Mouse (Mus musculus): ENCODE results near the gene Ablim2. TPM values are rescaled to one million over a fixed set of nuclear protein-coding genes. Genes with fewer than 3 reads are reported as not detected.

The Ablim2 gene
- polyA plus RNA-seq, 1 experiment from 2014 or later: 0.45 TPM

DNA sequence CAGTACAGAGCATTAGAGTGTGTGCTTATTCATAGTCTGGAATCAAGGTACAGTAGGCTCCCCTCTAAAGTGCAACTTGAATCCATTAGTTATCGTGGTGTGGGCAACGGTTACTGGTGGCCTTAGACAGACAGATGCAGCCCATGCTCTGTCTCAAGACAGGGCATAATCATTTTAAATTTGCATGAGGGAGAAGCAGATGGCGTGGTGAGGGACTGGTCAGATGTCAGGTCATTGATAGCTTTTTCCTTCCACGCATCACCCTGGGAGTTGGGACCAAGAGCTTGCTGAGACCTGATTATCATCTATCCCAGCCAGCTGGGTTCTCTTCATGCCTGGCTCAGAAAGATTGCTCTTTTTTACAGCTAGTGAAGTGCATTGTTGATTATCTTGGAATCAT is 162.4 kb downstream of the Ablim2 start:
- TF ChIP-seq EP300 (IDR thresholded peaks at IDR 0.05; ENCODE audit: low read depth): no peak
- TF ChIP-seq CTCF (IDR thresholded peaks at IDR 0.05; ENCODE audit: low read depth): no peak
- 63% methylated on average over 4 of the region's 4 CpGs for WGBS (ENCODE audit: insufficient replicate concordance)
- DNase-seq (no peak), ATAC-seq (no peak)
- H3K9me3 ChIP-seq (ENCODE audit: low read length): no peaks in the 10 kb centered on the region
- H3K4me1 ChIP-seq (ENCODE audit: insufficient read depth): no peaks in the 10 kb centered on the region
- no peaks in the 10 kb centered on the region for H3K27me3 ChIP-seq (ENCODE audit: insufficient read depth, low read length)
- H3K9ac ChIP-seq (replicated peaks): no peak overlapping the region
- H3K36me3 ChIP-seq (replicated peaks; ENCODE audit: insufficient read depth, low read length): no peaks in the 10 kb centered on the region
- H3K4me3 ChIP-seq (ENCODE audit: low read depth, low read length): no peak overlapping the region
- no peak overlapping the region for H3K4me2 ChIP-seq (ENCODE audit: low read depth, low read length)
- H3K27ac ChIP-seq (ENCODE audit: low read depth): no peak overlapping the region

DNA sequence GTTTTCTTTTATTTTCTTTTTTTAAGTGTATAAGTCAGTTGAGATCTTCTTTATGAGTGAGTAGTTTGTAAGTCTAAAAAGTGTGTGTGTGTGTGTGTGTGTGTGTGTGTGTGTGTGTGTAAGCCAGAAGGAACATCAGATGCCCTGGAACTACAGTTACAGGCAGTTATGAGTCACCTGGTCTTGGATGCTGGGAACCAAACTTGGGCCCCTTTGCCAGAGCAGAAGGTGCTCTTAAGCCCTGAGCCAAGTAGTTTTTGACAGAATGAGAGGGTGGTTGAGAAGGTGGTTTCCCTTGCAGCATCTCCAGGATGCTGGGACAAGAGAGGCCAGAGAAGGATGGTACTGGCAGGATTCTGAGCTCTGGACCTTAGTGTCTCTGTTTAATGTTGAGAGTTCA is 162.9 kb downstream of the Ablim2 start:
- Histone ChIP-seq H3K36me3 (replicated peaks; ENCODE audit: insufficient read depth, low read length) (no peaks in the 10 kb centered on the region), H3K27me3 (ENCODE audit: insufficient read depth, low read length) (no peaks in the 10 kb centered on the region), H3K4me1 (ENCODE audit: insufficient read depth) (no peaks in the 10 kb centered on the region), H3K9me3 (ENCODE audit: low read length) (no peaks in the 10 kb centered on the region), H3K4me3 (ENCODE audit: low read depth, low read length) (no peak overlapping the region), H3K27ac (ENCODE audit: low read depth) (no peak overlapping the region), H3K4me2 (ENCODE audit: low read depth, low read length) (no peak overlapping the region), H3K9ac (replicated peaks) (no peak overlapping the region)
- ATAC-seq (no peak), DNase-seq (no peak)
- TF ChIP-seq EP300 (IDR thresholded peaks at IDR 0.05; ENCODE audit: low read depth) (no peak), CTCF (IDR thresholded peaks at IDR 0.05; ENCODE audit: low read depth) (no peak)

GRCm38 (mm10) chr5:35921141-35921540 is 163.5 kb downstream of the Ablim2 start:
- TF ChIP-seq EP300 (IDR thresholded peaks at IDR 0.05; ENCODE audit: low read depth) (no peak), CTCF (IDR thresholded peaks at IDR 0.05; ENCODE audit: low read depth) (no peak)
- H3K4me2 ChIP-seq (ENCODE audit: low read depth, low read length): no peak overlapping the region

GRCm38 (mm10) chr5:35921595-35922254 is 164.0 kb downstream of the Ablim2 start:
- WGBS (ENCODE audit: insufficient replicate concordance): 63% methylated on average over 10 of the region's 10 CpGs
- 0 out of 2 replicates have a peak overlapping the region, but pooled peaks have one; percentile 16 for H3K27ac ChIP-seq (ENCODE audit: low read depth)
- no peaks in the 10 kb centered on the region for H3K9me3 ChIP-seq (ENCODE audit: low read length)
- no peaks in the 10 kb centered on the region for H3K27me3 ChIP-seq (ENCODE audit: insufficient read depth, low read length)
- H3K4me1 ChIP-seq (ENCODE audit: insufficient read depth): no peaks in the 10 kb centered on the region
- DNase-seq: no peak
- no peaks in the 10 kb centered on the region for H3K36me3 ChIP-seq (replicated peaks; ENCODE audit: insufficient read depth, low read length)
- ATAC-seq: no peak; the same call in 1 of the 2 replicates
- no peak for TF ChIP-seq EP300 (IDR thresholded peaks at IDR 0.05; ENCODE audit: low read depth)
- TF ChIP-seq CTCF (IDR thresholded peaks at IDR 0.05; ENCODE audit: low read depth): no peak
- H3K4me3 ChIP-seq (ENCODE audit: low read depth, low read length): no peak overlapping the region
- H3K9ac ChIP-seq (replicated peaks): no peak overlapping the region
- H3K4me2 ChIP-seq (ENCODE audit: low read depth, low read length): no peak overlapping the region

More at GRCm38 (mm10) chr5:35921141-35921540, 163.5 kb downstream of the Ablim2 start:
- WGBS (ENCODE audit: insufficient replicate concordance): 60% methylated on average over 6 of the region's 6 CpGs
- Histone ChIP-seq H3K4me1 (ENCODE audit: insufficient read depth) (no peaks in the 10 kb centered on the region), H3K36me3 (replicated peaks; ENCODE audit: insufficient read depth, low read length) (no peaks in the 10 kb centered on the region), H3K4me3 (ENCODE audit: low read depth, low read length) (no peak overlapping the region), H3K9me3 (ENCODE audit: low read length) (no peaks in the 10 kb centered on the region), H3K27ac (ENCODE audit: low read depth) (no peak overlapping the region), H3K27me3 (ENCODE audit: insufficient read depth, low read length) (no peaks in the 10 kb centered on the region), H3K9ac (replicated peaks) (no peak overlapping the region)
- no peak for DNase-seq
- ATAC-seq: no peak

DNA sequence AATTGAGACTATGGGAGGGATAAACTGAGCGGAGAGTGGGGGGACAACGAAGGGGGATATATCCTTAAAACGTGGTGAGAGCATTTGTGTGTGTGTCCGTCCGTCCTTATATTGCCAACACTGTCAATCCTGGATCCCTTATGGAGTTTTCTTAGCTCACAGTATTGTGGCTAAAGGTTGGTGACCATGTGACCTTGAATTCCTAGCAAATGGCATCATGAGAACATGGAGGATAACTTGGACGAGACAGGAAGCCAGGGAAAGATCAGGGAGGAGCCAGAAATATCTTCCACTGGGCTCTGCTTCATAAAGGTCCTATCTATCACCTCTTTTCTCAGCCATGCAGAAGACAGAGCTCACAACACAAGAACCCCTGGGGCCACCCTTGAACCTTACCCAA is 165.8 kb downstream of the Ablim2 start:
- no peak for TF ChIP-seq EP300 (IDR thresholded peaks at IDR 0.05; ENCODE audit: low read depth)
- TF ChIP-seq CTCF (IDR thresholded peaks at IDR 0.05; ENCODE audit: low read depth): no peak
- H3K4me3 ChIP-seq (ENCODE audit: low read depth, low read length): no peak overlapping the region
- H3K36me3 ChIP-seq (replicated peaks; ENCODE audit: insufficient read depth, low read length): no peaks in the 10 kb centered on the region
- no peak overlapping the region for H3K4me2 ChIP-seq (ENCODE audit: low read depth, low read length)
- no peak for ATAC-seq
- no peak overlapping the region for H3K27ac ChIP-seq (ENCODE audit: low read depth)
- 69% methylated on average over 6 of the region's 6 CpGs for whole genome bisulfite sequencing (ENCODE audit: insufficient replicate concordance)
- H3K9me3 ChIP-seq (ENCODE audit: low read length): no peaks in the 10 kb centered on the region
- DNase-seq: no peak
- no peaks in the 10 kb centered on the region for H3K27me3 ChIP-seq (ENCODE audit: insufficient read depth, low read length)
- H3K9ac ChIP-seq (replicated peaks): no peak overlapping the region
- no peaks in the 10 kb centered on the region for H3K4me1 ChIP-seq (ENCODE audit: insufficient read depth)

- Histone ChIP-seq H3K4me3 (ENCODE audit: low read depth, low read length) (no peak overlapping the region), H3K27ac (ENCODE audit: low read depth) (no peak overlapping the region), H3K9me3 (ENCODE audit: low read length) (no peaks in the 10 kb centered on the region), H3K4me2 (ENCODE audit: low read depth, low read length) (no peak overlapping the region), H3K4me1 (ENCODE audit: insufficient read depth) (no peaks in the 10 kb centered on the region), H3K27me3 (ENCODE audit: insufficient read depth, low read length) (no peaks in the 10 kb centered on the region), H3K36me3 (replicated peaks; ENCODE audit: insufficient read depth, low read length) (no peaks in the 10 kb centered on the region), H3K9ac (replicated peaks) (no peak overlapping the region)
- WGBS (ENCODE audit: insufficient replicate concordance): 62% methylated on average over 12 of the region's 12 CpGs
- ATAC-seq (no peak), DNase-seq (no peak)
- no peak for TF ChIP-seq CTCF (IDR thresholded peaks at IDR 0.05; ENCODE audit: low read depth)
- no peak for TF ChIP-seq EP300 (IDR thresholded peaks at IDR 0.05; ENCODE audit: low read depth)
Measured at GRCm38 (mm10) chr5:35925171-35925634, 167.5 kb downstream of the Ablim2 start.
